Mouse (Mus musculus) liver, adult 2 months (tissue): ENCODE data around the gene Dna2. TPM values are rescaled to one million over a fixed set of nuclear protein-coding genes. Genes with fewer than 3 reads are reported as not detected.
"Not testable (repeated sequence)": the region's sequence is repeated elsewhere in the genome, so short reads cannot be mapped to it uniquely, and the experiment has no call there.

ENCODE experiments used
- DNase-seq: peaks from one replicate; pipeline ENCODE4 v3.0.0-alpha.2; 2011; ENCODE audit warnings: low read depth, low spot score; ENCODE audit errors: extremely low read depth
- H3K27ac ChIP-seq: fragments of 200-500 bp; replicated peaks from 2 replicates; pipeline ENCODE4 v1.5.1; 2012; ENCODE audit warnings: low read depth, mild to moderate bottlenecking, control low read depth, inconsistent platforms, low read length; ENCODE audit not compliant: insufficient read depth
- H3K27me3 ChIP-seq: fragments of 200-500 bp; 2 replicates; pipeline ENCODE4 v1.6.1; 2012; ENCODE audit warnings: mild to moderate bottlenecking, moderate library complexity, low read length, inconsistent platforms; ENCODE audit not compliant: control insufficient read depth, insufficient read depth
- H3K36me3 ChIP-seq: fragments of 200-500 bp; 2 replicates; pipeline ENCODE4 v1.6.1; 2012; ENCODE audit warnings: low read length, inconsistent platforms; ENCODE audit not compliant: control insufficient read depth, insufficient read depth
- H3K4me1 ChIP-seq: fragments of 200-500 bp; 2 replicates; pipeline ENCODE4 v1.6.1; 2011; ENCODE audit warnings: low read length; ENCODE audit not compliant: control insufficient read depth, insufficient read depth
- H3K4me3 ChIP-seq: fragments of 200-500 bp; 2 replicates; pipeline ENCODE4 v1.5.1; 2011; ENCODE audit warnings: low read depth, mild to moderate bottlenecking, control low read depth, low read length, moderate library complexity; ENCODE audit not compliant: insufficient read depth
- H3K79me2 ChIP-seq: fragments of 200-500 bp; 2 replicates; pipeline ENCODE4 v1.6.1; 2012; ENCODE audit warnings: inconsistent platforms, mild to moderate bottlenecking, low read length, moderate library complexity; ENCODE audit not compliant: control insufficient read depth, insufficient read depth
- H3K9ac ChIP-seq: fragments of 200-500 bp; 2 replicates; pipeline ENCODE4 v1.6.1; 2012; ENCODE audit warnings: low read depth, mild to moderate bottlenecking, control low read depth, inconsistent platforms, low read length
- CTCF ChIP-seq: fragments of 200-500 bp; IDR thresholded peaks from 2 replicates; pipeline ENCODE4 v1.5.1; 2011; ENCODE audit warnings: low read depth, low read length, control low read depth
- POLR2A ChIP-seq: fragments of 200-500 bp; IDR thresholded peaks from 2 replicates; pipeline ENCODE4 v1.6.1; 2011; ENCODE audit warnings: low read length, control low read depth; ENCODE audit not compliant: insufficient read depth; ENCODE audit errors: extremely low read depth
- WGBS: fragments of 180-500 bp; shearing (Covaris S2); methylation state at CpG from one replicate; pipeline ENCODE4 v1.1.7; 2018; 5-methylcytosine and 5-hydroxymethylcytosine counted together
- polyA plus RNA-seq: library from polyadenylated mRNA; depleted of rRNA; stranded (reverse); fragments of >200 nt; gene quantifications from 2 replicates; pipeline ENCODE4 v1.2.3, GENCODE M21; 2012
- total RNA-seq: library from RNA; depleted of rRNA; stranded (reverse); fragments of >200 nt; gene quantifications from 2 replicates; pipeline ENCODE4 v1.2.3, GENCODE M21; 2014

The Dna2 gene
- total and polyA plus RNA-seq, 2 experiments: 6.4 to 6.5 TPM

- no peak overlapping the region for H3K4me3 ChIP-seq
- no peak for DNase-seq
- H3K4me1 ChIP-seq: no peaks in the 10 kb centered on the region
- H3K79me2 ChIP-seq: no peaks in the 10 kb centered on the region
- TF ChIP-seq POLR2A (no peak), CTCF (no peak)
- no peaks in the 10 kb centered on the region for H3K27me3 ChIP-seq
- H3K27ac ChIP-seq: no peak overlapping the region
- no peak overlapping the region for H3K9ac ChIP-seq
- H3K36me3 ChIP-seq: no peaks in the 10 kb centered on the region
- 93% methylated on average over 7 of the region's 7 CpGs for WGBS
These were observed 40.5 kb upstream of the Dna2 start for GRCm38 (mm10) chr10:62906336-62906735.

- no CpG with 5 or more reads among the region's 1 CpGs for WGBS
- H3K27ac ChIP-seq, H3K4me3 ChIP-seq, H3K36me3 ChIP-seq, H3K79me2 ChIP-seq, H3K9ac ChIP-seq, H3K27me3 ChIP-seq, DNase-seq, H3K4me1 ChIP-seq: not testable (repeated sequence)
These were observed 37.9 kb upstream of the Dna2 start, which contains the start of gene Tet1 for GRCm38 (mm10) chr10:62908896-62909295. Tet1 (minus strand) TSS chr10:62908996.

DNA sequence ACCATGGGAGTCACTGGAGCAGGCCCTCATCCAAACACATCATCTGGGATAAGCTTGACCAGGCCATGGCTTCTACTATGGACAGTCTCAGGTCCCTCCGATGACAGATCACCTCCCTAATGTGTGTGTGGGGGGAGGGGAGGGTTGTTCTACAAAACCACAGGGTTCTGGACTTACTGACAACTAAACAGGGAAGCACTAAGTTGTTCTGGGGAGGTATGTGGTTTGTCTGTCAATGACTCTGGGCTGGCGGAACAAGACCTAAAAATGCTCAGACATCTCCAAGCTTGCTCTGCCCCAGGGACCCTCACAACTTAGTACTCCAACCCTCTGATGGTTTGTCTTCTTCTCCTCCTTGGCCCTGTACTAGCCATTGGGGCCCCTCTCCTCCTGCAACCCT lies 35.7 kb upstream of the Dna2 start:
- no peak overlapping the region for H3K4me3 ChIP-seq

DNA sequence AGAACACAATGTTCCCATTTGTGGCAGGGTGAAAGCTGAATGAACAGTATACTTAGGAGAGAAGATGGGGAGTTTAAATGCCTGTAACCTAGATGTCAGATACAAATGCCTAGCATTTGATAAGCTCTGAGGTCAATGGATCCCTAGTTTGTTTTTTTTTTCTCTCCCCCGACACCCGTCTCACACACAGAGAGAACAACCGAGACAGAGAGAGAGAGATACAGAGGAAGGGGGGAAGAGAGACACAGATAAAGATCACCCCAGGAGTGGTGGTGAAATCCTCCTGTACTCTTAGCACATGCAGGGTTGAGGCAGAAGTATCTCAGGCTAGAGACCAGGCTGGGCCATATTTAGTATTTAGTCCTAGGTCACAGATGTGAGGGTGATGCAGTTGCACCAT lies 27.8 kb upstream of the Dna2 start:
- DNase-seq: no peak
- Histone ChIP-seq H3K4me1 (peaks cover 7% of the 10 kb centered on the region; the same call in 1 of the 2 replicates), H3K4me3 (no peak overlapping the region), H3K27me3 (no peaks in the 10 kb centered on the region), H3K36me3 (no peaks in the 10 kb centered on the region), H3K27ac (no peak overlapping the region), H3K9ac (no peak overlapping the region), H3K79me2 (peaks cover 7% of the 10 kb centered on the region; the same call in 1 of the 2 replicates)
- TF ChIP-seq POLR2A: no peak
- TF ChIP-seq CTCF: no peak
- WGBS: 90% methylated on average over 3 of the region's 3 CpGs

More for the DNA sequence above, 35.7 kb upstream of the Dna2 start:
- no peak for TF ChIP-seq POLR2A
- TF ChIP-seq CTCF: no peak
- no peak for DNase-seq
- WGBS: 95% methylated on average over 2 of the region's 2 CpGs
- Histone ChIP-seq H3K27me3 (no peaks in the 10 kb centered on the region), H3K27ac (no peak overlapping the region), H3K36me3 (no peaks in the 10 kb centered on the region), H3K4me1 (no peaks in the 10 kb centered on the region), H3K9ac (no peak overlapping the region), H3K79me2 (no peaks in the 10 kb centered on the region)

- WGBS: 4% methylated on average over 50 of the region's 50 CpGs
- H3K27me3 ChIP-seq: no peaks in the 10 kb centered on the region
- no peaks in the 10 kb centered on the region for H3K36me3 ChIP-seq
- H3K79me2 ChIP-seq: peaks cover 10% of the 10 kb centered on the region; the same call in 1 of the 2 replicates
- H3K9ac ChIP-seq: peak within 1 kb of the TSS; percentile 92
- peaks cover 10% of the 10 kb centered on the region; the same call in 1 of the 2 replicates for H3K4me1 ChIP-seq
- H3K4me3 ChIP-seq: peak within 1 kb of the TSS; percentile 67
- TF ChIP-seq POLR2A: peak; percentile 71
- TF ChIP-seq CTCF: no peak
- peak within 1 kb of the TSS; percentile 68 for H3K27ac ChIP-seq
- DNase-seq: peak; percentile 70
These were observed 26.7 kb upstream of the Dna2 start, which contains the start of gene Slc25a16 for GRCm38 (mm10) chr10:62919925-62920765. Slc25a16 (plus strand) TSS chr10:62920633.

GRCm38 (mm10) chr10:62920766-62921156 lies 26.1 kb upstream of the Dna2 start:
- H3K27ac ChIP-seq: peak overlapping the region; percentile 68
- TF ChIP-seq CTCF (no peak), POLR2A (no peak)
- no peaks in the 10 kb centered on the region for H3K36me3 ChIP-seq
- no peaks in the 10 kb centered on the region for H3K27me3 ChIP-seq
- H3K9ac ChIP-seq: peak overlapping the region; percentile 92
- DNase-seq: no peak
- peaks cover 10% of the 10 kb centered on the region; the same call in 1 of the 2 replicates for H3K4me1 ChIP-seq
- WGBS: under 1% methylated on average over 29 of the region's 29 CpGs
- peaks cover 10% of the 10 kb centered on the region; the same call in 1 of the 2 replicates for H3K79me2 ChIP-seq
- peak overlapping the region; percentile 67 for H3K4me3 ChIP-seq
